Mouse (Mus musculus): ENCODE data around the gene Arhgap24. TPM values are rescaled to one million over a fixed set of nuclear protein-coding genes. Genes with fewer than 3 reads are reported as not detected.
"Not testable (repeated sequence)": the region's sequence is repeated elsewhere in the genome, so short reads cannot be mapped to it uniquely, and the experiment has no call there.

The Arhgap24 gene
- total RNA-seq, 2 experiments from 2014 or later, result not detected

DNA sequence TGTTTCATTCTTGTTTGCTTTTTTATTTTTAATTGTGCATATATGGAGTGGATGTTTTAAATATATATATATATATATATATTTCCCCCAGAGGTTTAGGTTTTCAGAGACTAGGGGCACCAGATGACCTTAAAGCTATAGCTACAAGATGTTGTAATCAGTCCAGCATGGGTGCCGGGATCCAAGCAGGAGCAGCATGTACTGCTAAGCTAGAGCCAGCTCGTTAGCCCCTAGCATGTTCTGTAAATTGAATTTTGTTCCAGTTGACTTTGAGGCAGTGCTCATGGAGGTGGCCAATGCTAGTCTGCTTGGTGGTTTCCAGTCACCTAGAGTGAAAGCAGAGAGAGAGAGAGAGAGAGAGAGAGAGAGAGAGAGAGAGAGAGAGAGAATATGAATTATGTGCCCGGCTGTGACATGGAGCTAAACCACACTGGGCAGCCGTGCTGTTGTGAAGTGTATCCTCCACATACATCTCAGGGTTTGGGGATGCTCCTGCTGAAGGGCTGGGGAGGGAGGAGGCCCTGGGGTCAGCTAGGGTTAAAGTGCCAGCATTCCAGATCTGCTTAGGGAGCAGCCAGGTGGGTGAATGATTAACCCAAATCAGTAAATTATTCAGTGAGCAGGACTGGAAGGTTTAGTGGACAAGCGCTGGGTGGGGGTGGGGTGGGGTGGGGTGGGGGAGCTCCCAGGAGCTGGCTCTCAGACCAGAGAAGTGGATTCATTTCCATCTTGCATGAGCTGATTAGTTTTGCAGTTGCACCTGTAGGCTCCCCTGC is 362.9 kb downstream of the Arhgap24 start:
- ATAC-seq (replicated peaks; ENCODE audit: low FRiP score, low TSS enrichment, poor library complexity, severe bottlenecking), result no peak

DNA sequence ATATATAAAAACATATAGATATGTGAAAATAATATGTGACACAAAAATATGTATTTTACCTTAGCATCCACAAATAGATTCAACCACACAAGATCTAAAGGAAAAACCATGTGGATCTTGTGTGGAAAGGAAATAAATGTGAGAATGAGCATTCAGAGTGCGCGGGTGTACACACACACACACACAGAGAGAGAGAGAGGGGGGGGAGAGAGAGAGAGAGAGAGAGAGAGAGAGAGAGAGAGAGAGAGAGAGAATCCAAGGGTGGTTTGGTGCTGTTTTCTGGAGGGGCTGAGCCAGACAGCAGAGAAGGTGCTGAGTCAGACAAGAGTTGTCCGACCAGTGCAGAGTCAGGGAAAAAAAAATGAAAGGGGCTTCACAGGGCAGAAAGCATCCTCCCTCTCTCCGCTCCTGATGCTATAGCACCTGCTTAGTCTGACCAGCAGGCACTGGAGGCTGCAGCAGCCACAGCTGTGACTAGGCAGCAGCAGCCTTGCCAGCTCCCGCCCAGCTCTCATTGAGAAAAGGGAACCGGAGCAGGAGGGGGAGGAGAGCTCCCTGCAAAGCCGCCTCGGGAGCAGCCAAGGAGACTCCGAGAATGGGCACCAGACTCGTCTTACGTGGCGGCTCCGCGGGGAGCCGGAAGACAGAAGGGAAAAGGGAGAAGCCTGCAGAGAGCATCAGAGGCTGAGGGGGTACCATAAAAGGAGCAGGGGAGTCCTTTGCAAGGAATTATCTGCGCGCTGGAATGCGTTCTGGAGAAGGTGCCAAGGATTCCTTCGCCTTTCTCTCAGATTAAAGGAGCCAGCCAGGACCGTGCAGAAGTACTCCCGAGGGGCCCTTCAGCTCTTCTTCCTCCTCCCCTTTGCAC is 363.8 kb downstream of the Arhgap24 start:
- ATAC-seq (replicated peaks; ENCODE audit: low FRiP score, low TSS enrichment, poor library complexity, severe bottlenecking), result no peak

DNA sequence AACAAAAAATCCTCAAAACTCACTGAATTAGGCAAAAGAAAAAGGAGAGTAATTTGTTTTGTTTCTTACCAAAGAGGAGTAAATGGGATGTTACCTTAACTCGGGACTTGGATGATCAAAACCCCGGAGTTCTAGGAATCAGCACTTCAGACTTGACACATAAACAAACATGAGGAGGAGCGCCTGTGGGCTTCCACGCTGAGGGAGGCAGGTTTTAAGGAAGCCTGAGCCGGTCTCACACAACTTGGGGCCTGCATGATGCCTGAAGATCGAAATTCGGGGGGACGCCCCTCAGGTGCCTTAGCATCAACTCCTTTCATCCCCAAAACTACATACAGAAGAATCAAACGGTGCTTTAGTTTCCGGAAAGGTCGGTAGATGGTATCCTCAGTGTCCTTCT is 364.6 kb downstream of the Arhgap24 start:
- ATAC-seq (replicated peaks; ENCODE audit: low FRiP score, low TSS enrichment, poor library complexity, severe bottlenecking), result no peak

DNA sequence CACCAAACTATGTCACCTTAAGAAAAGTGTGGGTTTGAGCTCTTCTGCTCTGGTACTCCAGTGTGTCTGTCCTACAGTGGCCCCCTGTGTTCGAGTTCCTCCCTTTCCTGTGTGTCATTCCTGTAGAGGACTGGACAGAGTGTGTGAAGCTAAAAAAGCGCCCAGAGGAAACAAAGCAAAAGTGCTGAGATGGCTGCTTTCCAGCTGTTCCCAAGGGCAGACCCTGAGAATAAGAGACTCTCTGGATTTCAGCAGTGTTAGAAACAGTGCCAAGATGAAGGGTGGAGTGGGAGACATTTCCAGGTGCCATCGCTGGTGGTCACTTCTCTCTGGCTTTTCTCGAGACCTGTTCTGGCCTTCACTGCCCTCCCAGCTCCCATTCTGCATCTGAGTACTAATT is 366.7 kb downstream of the Arhgap24 start:
- no peak for ATAC-seq (replicated peaks; ENCODE audit: low FRiP score, low TSS enrichment, poor library complexity, severe bottlenecking)

DNA sequence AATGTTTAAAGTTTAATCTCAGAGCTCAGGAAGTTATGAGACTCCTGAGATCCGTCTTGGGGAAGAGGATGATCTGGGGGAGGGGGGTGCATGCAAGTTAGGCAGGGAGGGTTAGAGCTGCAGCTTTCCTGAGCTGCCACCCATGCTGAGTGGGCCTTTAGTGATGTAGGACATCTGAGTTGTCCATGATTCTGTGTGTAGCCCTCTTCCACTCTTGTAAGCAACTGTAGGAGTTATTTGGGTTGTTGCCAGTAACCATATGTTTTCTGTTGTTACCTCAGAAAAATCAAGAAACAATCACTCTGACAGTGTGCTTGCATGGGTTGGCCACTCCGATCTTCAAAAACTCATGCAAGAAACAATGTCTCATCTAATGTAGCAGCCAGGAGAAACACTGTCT is 370.6 kb downstream of the Arhgap24 start:
- no peak for ATAC-seq (replicated peaks; ENCODE audit: low FRiP score, low TSS enrichment, poor library complexity, severe bottlenecking)

DNA sequence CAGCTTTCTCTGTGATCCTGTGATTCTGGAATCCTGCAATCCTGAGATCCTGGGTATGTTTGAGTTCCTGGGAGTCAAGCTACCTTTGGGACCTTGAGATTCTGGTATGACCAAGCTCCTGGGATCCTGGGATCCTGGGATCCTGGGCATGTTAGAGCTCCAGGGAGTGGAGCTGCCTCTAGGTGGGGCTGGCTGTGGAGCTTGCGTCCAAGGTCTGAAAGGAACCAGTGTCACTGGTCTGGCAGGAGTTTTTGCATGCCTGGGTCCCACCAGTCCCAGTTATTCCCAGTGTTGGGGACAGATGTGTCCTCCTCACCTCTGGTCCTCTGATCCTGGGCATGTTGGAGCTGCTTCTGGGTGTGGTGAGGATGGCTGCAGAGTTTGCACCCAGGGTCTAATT is 372.6 kb downstream of the Arhgap24 start:
- ATAC-seq (replicated peaks; ENCODE audit: low FRiP score, low TSS enrichment, poor library complexity, severe bottlenecking), result no peak

DNA sequence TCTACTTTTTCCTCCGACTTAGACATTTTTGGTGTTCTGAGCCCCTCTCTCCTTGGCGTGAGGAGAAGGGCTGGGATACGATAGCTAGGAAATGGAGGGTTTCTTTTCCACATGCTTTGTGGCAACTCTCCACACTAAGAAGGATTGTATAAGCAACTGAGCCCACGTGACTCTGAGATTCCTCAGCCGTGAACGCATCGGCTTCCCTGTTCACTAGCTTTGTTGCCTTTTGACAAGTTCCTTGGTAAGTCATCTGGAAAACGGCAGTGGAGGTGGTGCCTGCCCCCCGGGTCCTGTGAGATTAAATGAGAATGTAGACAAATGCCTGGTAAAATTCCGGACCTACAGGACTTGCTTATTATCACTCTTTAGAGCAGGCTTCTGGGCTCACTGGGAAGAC is 374.6 kb downstream of the Arhgap24 start:
- no peak for ATAC-seq (replicated peaks; ENCODE audit: low FRiP score, low TSS enrichment, poor library complexity, severe bottlenecking)

DNA sequence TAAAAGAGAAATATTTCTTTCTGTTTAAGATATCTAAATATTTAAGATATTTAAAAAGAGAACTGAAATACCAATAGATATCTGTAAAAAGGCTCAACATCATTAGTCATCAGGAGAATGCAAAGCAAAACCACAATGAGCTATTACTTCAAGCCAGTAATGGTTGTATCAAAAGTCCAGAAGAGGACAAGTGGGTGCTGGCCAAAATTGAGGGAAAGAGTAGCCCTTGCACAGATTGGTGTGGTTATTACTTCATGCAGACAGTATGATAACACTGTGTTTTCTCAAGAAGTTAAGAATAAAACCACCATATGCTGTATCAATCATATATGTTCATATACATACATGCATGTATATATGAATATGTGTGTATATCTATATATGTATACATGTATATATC is 376.9 kb downstream of the Arhgap24 start:
- no peak for ATAC-seq (replicated peaks; ENCODE audit: low FRiP score, low TSS enrichment, poor library complexity, severe bottlenecking)

DNA sequence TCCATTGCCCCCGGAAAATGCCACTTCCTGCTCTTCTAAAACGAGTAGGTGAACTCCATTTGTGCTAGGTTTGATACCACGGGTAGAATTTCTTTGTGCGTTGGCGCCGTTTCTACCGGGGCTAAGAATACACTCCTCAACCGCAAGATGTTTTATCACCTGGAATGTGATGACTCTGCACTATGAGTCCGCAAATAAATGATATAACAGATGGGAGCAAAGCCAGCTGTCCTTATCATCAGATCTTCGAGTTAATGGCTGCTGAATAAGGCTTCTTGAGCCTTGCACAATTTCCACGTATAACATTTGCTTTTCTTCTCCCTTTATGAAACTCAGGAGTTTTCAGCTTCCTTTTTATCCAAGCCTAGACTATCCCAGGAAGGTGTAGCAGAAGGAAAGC is 378.6 kb downstream of the Arhgap24 start:
- no peak for ATAC-seq (replicated peaks; ENCODE audit: low FRiP score, low TSS enrichment, poor library complexity, severe bottlenecking)

DNA sequence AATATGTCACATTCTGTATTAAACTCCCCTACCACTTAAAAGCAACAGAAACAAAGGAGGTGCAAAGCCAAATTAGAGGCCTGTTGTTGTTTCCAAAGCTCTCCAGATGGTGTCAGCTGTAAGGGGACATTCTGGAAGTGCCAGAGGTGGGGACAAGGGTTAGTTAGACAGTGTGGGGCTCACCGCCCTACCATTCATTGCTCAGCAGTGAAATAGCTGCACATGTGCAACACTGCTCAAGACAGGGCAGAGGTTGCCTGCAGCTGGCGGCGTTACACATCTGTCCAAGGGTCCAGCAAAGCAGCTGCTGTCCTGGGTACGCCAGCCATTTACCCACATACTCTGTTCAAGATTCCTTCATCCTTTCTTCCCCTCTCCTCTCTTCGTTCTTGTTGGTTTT is 387.0 kb downstream of the Arhgap24 start:
- no peak for ATAC-seq (replicated peaks; ENCODE audit: low FRiP score, low TSS enrichment, poor library complexity, severe bottlenecking)

DNA sequence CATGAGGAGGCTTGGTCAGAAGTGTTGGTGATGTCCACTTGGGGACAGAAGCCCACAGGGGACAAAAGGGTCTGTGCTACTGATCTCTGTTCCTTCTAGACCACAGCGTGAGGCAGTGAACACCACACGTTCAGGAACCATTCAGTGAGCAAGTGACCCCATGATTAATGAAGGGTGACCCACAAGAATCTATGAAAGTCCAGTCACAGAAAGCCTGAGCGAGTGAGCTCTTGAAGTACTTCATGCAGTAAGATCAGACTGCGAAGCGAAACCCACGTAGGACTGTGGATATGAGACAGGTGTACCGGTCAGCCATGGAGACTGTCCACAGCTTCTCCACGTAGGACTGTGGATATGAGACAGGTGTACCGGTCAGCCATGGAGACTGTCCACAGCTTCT is 391.8 kb downstream of the Arhgap24 start:
- not testable (repeated sequence) for ATAC-seq (replicated peaks; ENCODE audit: low FRiP score, low TSS enrichment, poor library complexity, severe bottlenecking)

DNA sequence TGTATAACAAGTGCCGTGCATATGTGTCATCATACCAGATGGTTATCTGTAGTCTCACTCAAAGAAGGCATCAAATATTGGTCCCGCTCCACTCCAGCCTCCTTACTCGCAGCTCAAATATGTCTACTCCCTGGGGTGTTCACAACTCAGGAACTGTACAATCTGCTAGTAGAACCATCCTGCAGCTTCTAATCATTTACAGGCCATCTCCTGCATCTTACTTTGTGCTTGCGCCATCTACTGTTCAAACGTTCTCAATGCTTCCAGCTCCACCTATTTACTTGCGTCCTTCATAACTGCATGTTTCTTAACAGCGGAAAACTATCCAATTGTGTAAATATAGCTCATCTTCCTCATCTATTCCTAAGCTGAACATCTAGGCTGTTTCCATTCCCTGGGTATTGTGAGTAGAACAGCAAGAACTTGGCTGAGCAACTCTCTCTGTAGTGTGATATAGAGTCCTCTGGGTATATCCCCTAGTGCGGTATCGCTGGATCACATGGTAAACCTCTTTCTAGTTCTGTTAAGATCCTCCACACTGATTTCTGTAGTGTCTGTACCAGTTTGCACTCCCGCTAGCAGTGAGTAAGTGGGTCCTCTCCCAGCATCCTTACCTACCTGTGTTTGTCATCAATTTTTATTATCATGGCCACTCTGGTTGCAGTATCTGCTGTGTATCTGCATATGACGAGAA is 393.6 kb downstream of the Arhgap24 start:
- ATAC-seq (replicated peaks; ENCODE audit: low FRiP score, low TSS enrichment, poor library complexity, severe bottlenecking), result peak; percentile 71

DNA sequence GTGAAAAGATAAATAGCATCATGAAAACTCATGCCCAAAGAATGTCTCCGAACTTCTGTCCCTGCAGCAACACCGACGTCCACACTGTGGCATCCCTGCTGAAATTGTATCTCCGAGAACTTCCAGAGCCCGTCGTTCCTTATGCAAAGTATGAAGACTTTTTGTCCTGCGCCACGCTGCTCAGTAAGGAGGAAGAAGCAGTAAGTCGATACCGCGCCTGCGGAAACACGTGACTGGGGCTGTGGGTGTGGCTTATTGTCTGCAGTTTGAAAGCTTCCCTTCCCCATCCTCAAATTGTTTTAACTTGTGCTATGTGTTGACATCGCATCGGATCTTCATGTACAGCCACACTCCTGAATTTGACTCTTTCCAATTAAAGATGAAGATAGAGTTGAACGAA is 394.4 kb downstream of the Arhgap24 start:
- no peak for ATAC-seq (replicated peaks; ENCODE audit: low FRiP score, low TSS enrichment, poor library complexity, severe bottlenecking)

DNA sequence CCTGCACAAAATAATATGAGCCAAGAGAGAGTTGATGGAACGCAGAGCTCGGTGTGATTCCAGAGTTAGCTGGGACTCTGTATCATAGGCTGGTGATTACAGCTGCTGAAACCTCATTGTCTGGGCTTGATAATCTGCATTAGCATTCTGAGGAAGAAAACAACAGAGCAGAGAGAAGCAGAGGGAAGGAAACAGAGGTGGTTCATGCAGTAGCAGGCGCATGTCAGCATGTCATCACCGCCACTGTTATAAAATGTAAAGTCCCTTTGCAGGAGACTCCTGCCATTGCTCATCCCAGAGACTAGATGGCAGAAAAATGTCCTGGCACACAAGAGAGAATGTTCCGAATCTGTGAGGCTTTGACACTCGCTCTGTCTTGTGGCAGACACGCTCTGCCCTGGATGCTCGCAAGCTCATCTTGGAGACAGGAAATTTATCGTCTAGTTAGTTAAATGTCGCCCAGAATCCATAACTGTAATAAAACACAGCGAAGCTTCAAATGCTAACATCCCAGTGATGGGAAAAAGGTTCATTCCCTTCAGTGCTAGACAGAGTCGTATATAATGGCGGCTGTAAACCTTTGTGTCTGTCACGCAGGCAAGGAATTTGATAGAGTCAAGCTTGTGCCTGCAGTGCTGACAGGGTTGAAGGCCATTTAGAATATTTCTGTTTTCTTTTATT is 407.4 kb downstream of the Arhgap24 start:
- ATAC-seq (replicated peaks; ENCODE audit: low FRiP score, low TSS enrichment, poor library complexity, severe bottlenecking), result no peak

DNA sequence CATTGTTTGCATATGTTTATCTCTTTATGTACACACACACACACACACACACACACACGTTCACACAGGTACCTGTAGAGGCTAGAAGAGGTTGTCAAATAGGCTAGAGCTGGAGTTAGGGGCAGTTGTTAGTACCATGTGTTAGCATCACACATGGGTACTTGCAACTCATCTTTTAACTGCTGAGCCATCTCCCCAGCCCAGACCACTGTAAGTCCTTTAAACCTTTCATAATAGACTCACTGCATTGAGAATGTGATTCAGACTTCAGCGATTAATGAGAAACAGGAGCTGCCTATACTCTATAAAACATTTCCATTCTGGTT is 407.9 kb downstream of the Arhgap24 start:
- no peak for ATAC-seq (replicated peaks; ENCODE audit: low FRiP score, low TSS enrichment, poor library complexity, severe bottlenecking)

DNA sequence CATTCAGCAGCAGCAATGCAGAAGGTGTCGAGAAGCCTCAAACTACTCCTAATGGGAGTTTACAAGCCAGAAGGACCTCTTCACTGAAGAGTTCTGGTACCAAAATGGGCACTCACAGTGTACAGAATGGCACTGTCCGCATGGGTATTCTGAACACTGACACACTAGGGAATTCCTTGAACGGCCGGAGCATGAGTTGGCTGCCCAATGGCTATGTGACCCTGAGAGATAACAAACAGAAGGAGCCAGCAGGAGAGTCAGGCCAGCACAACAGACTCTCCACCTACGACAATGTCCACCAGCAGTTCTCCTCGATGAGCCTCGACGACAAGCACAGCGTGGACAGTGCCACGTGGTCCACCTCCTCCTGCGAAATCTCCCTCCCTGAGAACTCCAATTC is 411.0 kb downstream of the Arhgap24 start:
- ATAC-seq (replicated peaks; ENCODE audit: low FRiP score, low TSS enrichment, poor library complexity, severe bottlenecking), result no peak

DNA sequence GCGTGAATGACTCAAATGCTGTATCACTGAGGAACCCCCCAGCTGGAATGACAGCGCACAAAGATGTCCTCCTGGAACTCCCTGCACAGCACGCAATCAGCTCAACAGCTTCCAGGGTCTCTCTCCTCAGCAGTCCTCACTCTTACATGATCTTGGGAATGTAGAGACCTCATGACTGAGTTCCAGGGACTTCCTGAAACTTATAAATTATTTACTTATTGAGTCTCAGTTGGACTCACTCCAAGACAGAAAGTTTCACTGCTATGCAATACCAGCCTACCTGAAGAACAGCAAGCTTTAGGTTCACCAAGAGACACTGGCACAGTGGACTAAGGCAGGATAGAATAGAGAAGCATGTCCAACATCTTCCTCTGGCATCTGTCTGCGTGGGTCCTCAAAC is 417.1 kb downstream of the Arhgap24 start:
- no peak for ATAC-seq (replicated peaks; ENCODE audit: low FRiP score, low TSS enrichment, poor library complexity, severe bottlenecking)

DNA sequence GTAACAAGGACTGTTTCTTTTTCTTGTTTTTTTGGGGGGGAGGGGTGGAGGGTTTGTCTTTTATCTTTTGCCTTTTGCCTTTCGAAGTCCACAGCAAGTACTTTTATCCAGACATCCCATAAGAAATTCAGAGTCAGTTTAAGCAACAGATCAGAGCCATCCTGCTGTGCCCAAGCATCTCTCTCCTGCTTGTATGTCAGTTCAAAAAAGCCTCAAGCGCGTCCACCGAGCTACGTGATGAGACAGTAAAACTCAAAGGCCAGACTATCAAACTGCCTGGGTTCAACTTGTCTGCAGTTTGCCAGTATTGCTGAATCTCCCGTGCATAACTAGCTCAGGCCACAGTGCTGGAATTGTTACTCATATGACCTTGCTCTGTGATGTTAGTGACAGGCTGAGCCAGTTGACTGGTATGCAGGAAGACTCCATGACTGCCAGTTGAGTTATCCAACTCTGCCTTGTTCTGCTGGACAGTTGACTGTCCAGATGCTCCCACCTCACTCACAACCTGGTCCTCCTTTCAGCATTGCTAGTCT is 418.6 kb downstream of the Arhgap24 start:
- ATAC-seq (replicated peaks; ENCODE audit: low FRiP score, low TSS enrichment, poor library complexity, severe bottlenecking), result no peak

DNA sequence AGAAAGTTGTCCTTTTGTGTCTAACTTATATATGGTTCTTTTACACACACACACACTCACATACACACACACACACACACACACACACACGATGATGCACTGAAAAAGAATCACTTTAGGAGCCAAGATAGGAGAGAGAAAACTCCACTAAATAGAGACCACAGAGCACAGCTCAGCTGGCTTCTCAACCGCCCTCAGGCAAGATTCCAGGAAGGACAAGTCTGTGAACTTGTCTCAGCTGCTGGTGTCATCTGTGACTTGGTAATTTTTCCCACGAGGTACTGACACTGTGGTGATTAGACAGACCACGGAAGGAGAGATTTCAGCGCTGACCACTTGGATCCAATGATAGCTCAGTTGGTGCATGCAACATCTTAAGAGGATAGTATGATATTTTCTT is 420.0 kb downstream of the Arhgap24 start:
- ATAC-seq (replicated peaks; ENCODE audit: low FRiP score, low TSS enrichment, poor library complexity, severe bottlenecking), result no peak

DNA sequence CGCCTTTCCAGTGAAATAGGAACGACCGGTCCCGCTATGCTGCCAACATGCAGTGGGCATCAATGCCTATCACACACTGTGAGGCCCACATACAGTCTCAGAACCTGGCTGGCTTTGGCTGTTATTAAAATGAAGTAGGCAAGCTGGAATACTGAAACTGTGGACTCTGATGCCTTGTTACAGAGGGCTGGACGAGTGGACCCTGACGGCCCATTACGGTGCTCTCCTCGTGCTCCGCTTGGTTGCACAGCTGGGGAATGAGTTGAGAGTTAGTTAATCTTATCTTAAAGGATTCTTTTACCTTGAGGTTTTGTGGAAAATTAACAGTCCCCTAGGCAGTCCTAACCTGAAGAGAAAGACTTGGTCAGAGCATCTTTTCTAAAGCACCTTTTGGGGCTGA is 422.3 kb downstream of the Arhgap24 start:
- ATAC-seq (replicated peaks; ENCODE audit: low FRiP score, low TSS enrichment, poor library complexity, severe bottlenecking), result no peak
